Mouse (Mus musculus) gastrocnemius, adult 8-10 months (tissue): Measurements from ENCODE around the gene Stra8. TPM values are rescaled to one million over a fixed set of nuclear protein-coding genes. Genes with fewer than 3 reads are reported as not detected.

ENCODE experiments used
- DNase-seq, 2 experiments: peaks; one replicate each; pipeline ENCODE4 v3.0.0; 2022; ENCODE audit warnings: low spot score in 2 of 2
- total RNA-seq, 4 experiments: library from RNA; stranded (reverse); gene quantifications; 2 replicates each; pipeline ENCODE4 v1.2.4; 2022

Stra8 gene
- total RNA-seq, 4 experiments from 2014 or later: not detected

GRCm38 (mm10) chr6:34939451-34939850, 19.5 kb downstream of the Stra8 start:
- DNase-seq: no peak

GRCm38 (mm10) chr6:34941496-34941895, 21.5 kb downstream of the Stra8 start:
- no peak for DNase-seq

- DNase-seq: no peak
Observed at GRCm38 (mm10) chr6:34942446-34942845, 22.5 kb downstream of the Stra8 start.

GRCm38 (mm10) chr6:34943499-34943898, 23.5 kb downstream of the Stra8 start:
- DNase-seq: no peak

- no peak for DNase-seq
Observed at GRCm38 (mm10) chr6:34946486-34947079, 26.6 kb downstream of the Stra8 start.

- no peak for DNase-seq
Observed at GRCm38 (mm10) chr6:34948461-34948860, 28.5 kb downstream of the Stra8 start.

GRCm38 (mm10) chr6:34951518-34951917, 31.6 kb downstream of the Stra8 start:
- DNase-seq: no peak

GRCm38 (mm10) chr6:34951956-34952667, 32.1 kb downstream of the Stra8 start:
- DNase-seq: no peak

- no peak for DNase-seq
Observed at GRCm38 (mm10) chr6:34954926-34955861, 35.2 kb downstream of the Stra8 start.

GRCm38 (mm10) chr6:34955862-34956241, 35.9 kb downstream of the Stra8 start:
- DNase-seq: no peak

- DNase-seq: no peak
Observed at GRCm38 (mm10) chr6:34959131-34959530, 39.2 kb downstream of the Stra8 start.

- DNase-seq: no peak
Observed at GRCm38 (mm10) chr6:34964550-34964949, 44.6 kb downstream of the Stra8 start.

GRCm38 (mm10) chr6:34965819-34966539, 46.0 kb downstream of the Stra8 start:
- DNase-seq: no peak

- DNase-seq: no peak
Observed at GRCm38 (mm10) chr6:34971181-34971580, 51.2 kb downstream of the Stra8 start.

GRCm38 (mm10) chr6:34979291-34979690, 59.3 kb downstream of the Stra8 start:
- DNase-seq: no peak

- DNase-seq: no peak
Observed at GRCm38 (mm10) chr6:34980661-34981060, 60.7 kb downstream of the Stra8 start.

- DNase-seq: no peak
Observed at GRCm38 (mm10) chr6:34987085-34987645, 67.2 kb downstream of the Stra8 start.

- DNase-seq: no peak
Observed at GRCm38 (mm10) chr6:34988081-34988761, 68.3 kb downstream of the Stra8 start, which contains the start of gene Slc23a4. Gene Slc23a4, minus strand, starts transcription at chr6:34988404.
